Mouse (Mus musculus) gastrocnemius, adult 18-20 months (tissue): ENCODE data around the gene Eif2ak3. TPM values are rescaled to one million over a fixed set of nuclear protein-coding genes. Genes with fewer than 3 reads are reported as not detected.
"Not testable (repeated sequence)": the region's sequence is repeated elsewhere in the genome, so short reads cannot be mapped to it uniquely, and the experiment has no call there.

Experiments
- DNase-seq: peaks from one replicate; pipeline ENCODE4 v3.0.0; 2021; ENCODE audit warnings: low spot score
- long read RNA-seq, 2 experiments: library from polyadenylated mRNA; stranded (forward); transcript quantifications; one replicate each; pipeline ENCODE4 v2.0.0; 2021
- total RNA-seq, 2 experiments: library from RNA; stranded (reverse); gene quantifications; 2 replicates each; pipeline ENCODE4 v1.2.3; 2021

Gene Eif2ak3
- 1 to 10 TPM; 2.7 to 3.9 TPM for total RNA-seq
- long read RNA-seq, experiment 1, full-length matches to known transcripts = 1 of 1 reads
- long read RNA-seq, experiment 1, partial matches to known transcripts = 0 of 1 reads
- long read RNA-seq, experiment 1, other reads (novel, unspliced or antisense) = 0 of 1 reads
- long read RNA-seq, experiment 2, full-length matches to known transcripts = 1 of 2 reads
- long read RNA-seq, experiment 2, partial matches to known transcripts = 0 of 2 reads
- long read RNA-seq, experiment 2, other reads (novel, unspliced or antisense) = 1 of 2 reads

GRCm38 (mm10) chr6:70844002-70844804 is at the start of gene Eif2ak3:
Gene Eif2ak3, plus strand, starts transcription at chr6:70844515.
- peak; percentile 99 for DNase-seq

DNA sequence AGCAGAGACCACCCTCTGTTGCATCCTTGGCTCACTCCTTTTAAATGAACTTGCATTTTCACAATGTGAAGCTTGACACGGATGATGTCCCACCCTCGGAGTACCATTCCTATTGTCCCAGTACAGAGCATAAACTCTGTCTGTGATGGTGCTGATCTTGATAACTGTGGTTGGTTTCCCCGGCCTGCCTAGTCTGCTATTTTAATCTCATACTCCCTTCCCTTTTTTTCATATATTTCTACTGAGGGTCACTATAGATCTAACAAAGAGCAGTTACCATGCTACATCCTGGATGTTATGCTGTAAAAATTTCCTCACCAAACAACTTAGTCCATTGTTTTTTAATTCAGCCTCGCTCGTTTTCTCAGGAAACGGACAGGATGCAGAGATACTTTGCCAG is 47.4 kb upstream of the Eif2ak3 start:
- DNase-seq = no peak

GRCm38 (mm10) chr6:70797581-70798251 is 46.6 kb upstream of the Eif2ak3 start:
- peak; percentile 72 for DNase-seq

GRCm38 (mm10) chr6:70804632-70805031 is 39.7 kb upstream of the Eif2ak3 start:
- peak; percentile 32 for DNase-seq

GRCm38 (mm10) chr6:70805267-70805666 is 39.0 kb upstream of the Eif2ak3 start:
- DNase-seq = peak; percentile 69

DNA sequence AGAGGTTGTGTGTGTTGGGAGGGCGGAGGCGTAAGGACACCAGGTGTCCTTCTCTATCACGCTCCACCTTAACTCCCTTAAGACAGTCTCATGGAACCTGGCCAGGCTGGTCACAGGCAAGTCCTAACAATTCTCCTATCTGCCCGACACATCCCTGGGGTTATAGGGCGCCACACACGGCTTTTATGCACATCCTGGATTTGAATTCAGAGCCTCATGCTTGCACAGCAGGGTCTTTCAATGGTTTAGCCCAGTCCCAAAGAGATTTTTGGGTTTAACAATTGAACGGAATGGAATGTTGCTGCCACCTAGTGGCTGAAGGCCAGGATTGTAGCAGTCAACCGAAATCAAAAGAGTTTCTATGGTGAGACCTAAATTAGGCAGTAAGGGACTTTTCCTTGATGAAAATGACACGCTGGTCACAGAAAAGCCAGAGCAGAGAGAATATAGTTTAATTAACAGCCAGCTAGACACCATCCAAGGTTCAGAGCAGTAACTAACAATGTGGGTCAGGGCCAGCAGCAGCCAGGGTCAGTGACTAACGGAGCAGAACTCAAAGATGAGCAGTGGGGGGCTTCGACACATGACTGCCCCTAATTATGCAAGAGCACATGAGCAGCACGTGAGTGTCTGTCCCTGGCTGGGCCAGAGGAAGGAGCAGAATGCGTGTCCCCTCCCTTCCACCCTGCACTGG is 38.3 kb upstream of the Eif2ak3 start:
- peak; percentile 73 for DNase-seq

- DNase-seq = no peak
Observed at GRCm38 (mm10) chr6:70806514-70806912, 37.8 kb upstream of the Eif2ak3 start.

GRCm38 (mm10) chr6:70810524-70810923 is 33.8 kb upstream of the Eif2ak3 start:
- no peak for DNase-seq

DNA sequence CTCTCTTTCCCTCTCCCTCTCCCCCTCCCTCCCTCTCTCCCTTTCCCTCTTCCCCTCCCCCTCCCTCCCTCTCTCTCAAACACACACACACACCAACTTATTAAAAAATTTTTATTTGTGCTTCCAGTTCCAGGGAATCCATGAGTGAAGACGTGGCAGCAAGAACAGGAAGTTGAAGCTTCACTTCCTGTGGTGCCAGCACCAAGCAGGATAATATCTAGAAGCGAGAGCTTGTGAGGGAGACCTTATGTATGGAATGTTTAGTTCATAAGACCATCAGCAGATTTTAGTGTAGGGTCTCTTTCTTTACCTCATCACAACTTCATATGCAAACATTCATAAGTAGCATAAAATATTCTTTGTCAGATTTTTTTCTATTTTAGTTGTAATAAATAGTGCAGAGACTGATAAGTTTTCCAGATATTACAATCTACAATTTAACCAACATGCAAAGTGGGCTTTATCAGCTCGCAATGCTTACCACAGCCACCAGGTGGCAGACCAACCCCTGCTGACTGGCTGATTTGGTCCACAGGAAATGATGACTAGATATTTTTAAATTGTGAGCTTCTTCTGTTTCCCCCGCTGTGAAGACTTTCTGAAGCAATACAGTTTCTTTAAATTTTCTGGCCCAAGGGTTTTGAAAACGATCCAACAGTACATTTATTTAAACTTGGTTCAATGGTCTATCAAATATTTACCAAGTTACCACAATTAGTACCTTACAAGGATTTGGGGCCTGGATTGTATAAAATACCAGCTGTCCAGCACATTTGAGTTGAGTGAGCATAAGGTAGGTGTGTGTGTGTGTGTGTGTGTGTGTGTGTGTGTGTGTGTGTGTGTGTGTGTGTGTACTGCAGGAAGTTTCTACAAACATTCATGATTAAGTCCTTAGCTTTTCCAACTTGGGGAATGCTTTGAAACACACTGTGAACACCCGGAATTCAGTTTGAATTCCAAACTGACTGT is 32.5 kb upstream of the Eif2ak3 start:
- DNase-seq = peak; percentile 80

GRCm38 (mm10) chr6:70812526-70812895 is 31.8 kb upstream of the Eif2ak3 start:
- DNase-seq = no peak

GRCm38 (mm10) chr6:70813921-70814628 is 30.2 kb upstream of the Eif2ak3 start:
- DNase-seq = no peak

GRCm38 (mm10) chr6:70814629-70814950 is 29.7 kb upstream of the Eif2ak3 start:
- no peak for DNase-seq

DNA sequence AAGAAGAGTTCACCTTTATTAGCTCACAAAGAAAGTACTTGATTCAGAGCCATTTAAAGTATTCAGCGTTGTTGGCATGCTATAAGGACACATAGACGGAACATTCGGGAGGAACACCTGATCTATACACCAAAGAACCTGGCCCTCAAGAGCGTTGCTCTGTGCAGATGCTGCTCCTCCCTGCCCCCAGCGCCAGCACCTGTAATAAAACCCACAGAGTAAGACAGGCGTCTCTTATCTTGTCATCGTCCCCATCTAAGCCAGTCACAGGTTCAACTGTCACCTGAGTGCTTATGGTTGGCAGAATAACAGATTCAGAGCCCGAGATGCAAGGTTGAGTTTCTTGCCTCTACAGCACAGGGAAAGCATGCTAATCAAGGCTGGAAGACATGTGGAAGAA is 28.8 kb upstream of the Eif2ak3 start:
- DNase-seq = no peak

- no peak for DNase-seq
Observed at GRCm38 (mm10) chr6:70821566-70821965, 22.7 kb upstream of the Eif2ak3 start.

DNA sequence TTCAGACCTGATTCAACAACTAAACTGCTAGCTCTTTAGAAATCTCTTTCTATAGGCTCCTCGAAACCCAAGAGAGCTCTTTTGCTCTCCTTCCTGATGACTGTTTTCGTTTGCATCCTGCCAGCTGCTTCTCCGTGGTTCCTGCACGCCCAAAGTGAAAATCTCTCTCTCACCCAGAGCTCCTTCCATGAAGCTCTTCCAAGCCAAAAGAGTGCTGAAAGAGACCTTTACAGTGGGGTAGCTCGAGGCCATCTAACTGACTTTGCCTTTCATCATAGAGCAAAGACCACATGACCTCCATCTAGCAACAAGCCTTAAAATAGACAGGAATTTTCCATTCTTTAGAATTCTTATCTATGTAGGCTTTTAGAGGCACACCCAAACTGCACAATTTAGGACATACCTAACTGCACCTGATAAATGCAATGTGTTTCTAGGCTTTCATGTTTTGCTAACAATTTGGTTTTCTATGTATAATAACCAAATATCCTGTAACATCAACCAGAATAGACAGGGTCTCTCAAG is 21.9 kb upstream of the Eif2ak3 start:
- no peak for DNase-seq

DNA sequence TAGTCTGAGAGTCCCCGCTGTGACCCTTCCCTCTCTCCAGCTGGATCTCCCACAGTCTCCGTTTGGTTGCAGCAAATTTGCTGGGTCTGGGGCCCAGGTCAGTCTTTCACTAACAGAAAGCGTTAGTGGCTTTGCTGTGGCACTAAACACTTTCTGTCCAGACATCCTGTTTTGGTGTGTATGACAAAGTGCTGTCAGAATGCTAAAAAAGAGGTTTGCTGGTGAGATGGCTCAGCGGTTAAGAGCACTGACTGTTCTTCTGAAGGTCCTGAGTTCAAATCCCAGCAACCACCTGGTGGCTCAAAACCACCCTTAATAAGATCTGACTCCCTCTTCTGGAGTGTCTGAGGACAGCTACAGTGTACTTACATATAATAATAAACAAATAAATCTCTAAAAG is 21.0 kb upstream of the Eif2ak3 start:
- not testable (repeated sequence) for DNase-seq

GRCm38 (mm10) chr6:70824085-70824986 is 20.0 kb upstream of the Eif2ak3 start:
- DNase-seq = peak; percentile 56

GRCm38 (mm10) chr6:70824987-70825337 is 19.4 kb upstream of the Eif2ak3 start:
- DNase-seq = no peak

GRCm38 (mm10) chr6:70829451-70829850 is 14.9 kb upstream of the Eif2ak3 start:
- no peak for DNase-seq
